Mouse (Mus musculus) layer of hippocampus, adult 9-10 months (tissue): Measurements from ENCODE around the gene Nmt2.

Source experiments
- DNase-seq: peaks from one replicate; pipeline ENCODE4 v3.0.0; 2022; ENCODE audit warnings: low spot score

Nmt2 gene

DNA sequence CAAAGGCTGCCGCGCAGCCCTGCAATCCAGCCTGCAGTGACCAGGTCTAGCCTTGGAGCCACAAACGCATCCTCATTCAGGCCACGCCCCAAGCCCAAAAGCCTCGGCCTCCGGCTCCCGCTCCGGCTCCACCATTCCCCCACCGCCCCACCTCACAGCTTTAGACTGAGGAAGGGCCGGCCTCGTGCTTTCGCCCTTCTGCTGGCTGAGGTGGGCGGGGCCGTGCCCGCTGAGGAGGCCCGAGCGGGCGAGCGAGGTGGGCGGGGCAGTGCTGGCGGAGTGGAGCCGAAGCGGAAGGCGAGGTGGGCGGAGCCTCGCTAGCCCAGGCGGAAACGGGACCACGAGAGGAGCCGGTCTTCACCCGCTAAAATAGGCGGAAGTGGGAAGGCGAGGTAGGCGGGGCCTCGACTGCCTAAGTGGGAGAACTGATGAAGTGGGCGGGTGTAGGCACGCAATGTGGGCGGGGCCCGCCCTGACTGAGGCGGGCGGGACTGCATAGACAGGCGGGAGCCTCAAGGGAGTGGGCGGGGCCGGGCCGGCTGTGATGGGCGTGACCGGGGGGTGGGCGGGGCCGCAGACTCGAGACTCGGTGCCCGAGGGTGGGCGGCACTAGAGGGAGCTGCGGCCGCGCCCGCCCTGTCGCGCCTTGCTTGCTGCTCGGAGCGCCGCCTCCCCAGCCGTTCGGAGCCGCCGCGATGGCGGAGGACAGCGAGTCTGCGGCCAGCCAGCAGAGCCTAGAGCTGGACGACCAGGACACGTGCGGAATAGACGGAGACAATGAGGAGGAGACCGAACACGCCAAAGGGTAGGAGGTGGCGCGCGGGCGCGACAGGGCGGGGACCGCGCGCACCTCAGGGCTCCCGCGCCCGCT lies at the start of gene Nmt2:
Gene Nmt2 (plus strand): TSS at position 611 of the 871 bp plus-strand sequence.
- peak; percentile 97 for DNase-seq

DNA sequence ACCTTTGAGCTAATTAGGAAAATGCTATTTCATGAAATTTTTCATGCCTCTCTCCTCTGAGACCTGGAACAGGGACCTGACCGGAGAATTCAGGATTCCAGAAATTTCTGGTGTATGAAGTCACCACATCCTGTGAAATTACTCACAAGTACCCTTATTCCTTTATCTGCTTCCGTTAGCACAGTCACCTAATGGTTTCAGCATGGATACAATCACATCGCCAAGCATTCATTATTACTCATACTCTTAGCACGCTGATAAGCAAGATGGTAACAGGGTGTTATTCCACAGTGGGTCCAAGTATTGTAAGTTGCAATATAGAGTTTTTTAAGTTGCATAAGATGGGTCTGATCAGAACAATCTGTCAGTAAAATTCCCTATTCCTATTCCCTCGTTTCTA lies 44.8 kb upstream of the Nmt2 start:
- DNase-seq = no peak

DNA sequence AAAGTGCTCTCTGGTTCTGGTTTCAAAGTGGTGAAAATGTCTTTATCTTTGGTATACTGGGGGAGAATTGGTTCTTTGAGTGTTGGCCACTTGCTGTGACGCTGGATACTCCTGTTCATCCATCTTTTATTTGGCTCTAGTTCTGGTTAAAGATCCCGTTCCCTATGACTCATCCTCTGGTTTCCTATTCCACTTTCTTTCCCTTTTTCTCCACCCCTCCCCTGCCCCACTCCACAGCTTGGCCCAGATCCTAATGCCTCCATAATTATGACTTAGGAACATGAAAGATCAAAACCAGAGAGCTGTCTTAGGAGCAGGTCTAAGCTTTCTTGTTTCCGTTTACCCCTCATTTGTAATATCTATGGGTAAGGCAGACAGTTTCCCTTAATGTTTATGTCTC lies 39.8 kb upstream of the Nmt2 start:
- DNase-seq = no peak

GRCm38 (mm10) chr2:3251309-3251708 lies 32.7 kb upstream of the Nmt2 start:
- DNase-seq = no peak

DNA sequence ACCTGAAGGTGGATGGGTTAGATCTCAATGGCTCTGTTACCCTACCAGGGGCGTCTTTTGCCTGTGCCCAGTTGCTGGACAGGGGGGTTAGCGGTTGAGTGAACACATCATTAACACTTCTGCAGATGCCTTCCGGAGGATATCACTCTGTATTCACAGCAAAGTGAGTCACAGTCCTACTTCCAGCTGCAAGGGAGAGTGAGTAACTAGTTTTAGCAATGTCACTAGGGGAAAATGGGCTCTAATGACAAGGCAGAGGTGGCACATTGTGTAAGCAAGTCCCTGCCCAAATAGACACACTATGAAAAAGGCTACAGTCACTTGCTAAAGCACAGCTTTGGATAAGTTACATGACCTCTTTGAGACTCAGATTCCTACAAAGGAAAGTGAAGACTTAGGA lies 17.5 kb upstream of the Nmt2 start:
- DNase-seq = no peak

- no peak for DNase-seq
Measured at GRCm38 (mm10) chr2:3267879-3268278, 16.1 kb upstream of the Nmt2 start.

DNA sequence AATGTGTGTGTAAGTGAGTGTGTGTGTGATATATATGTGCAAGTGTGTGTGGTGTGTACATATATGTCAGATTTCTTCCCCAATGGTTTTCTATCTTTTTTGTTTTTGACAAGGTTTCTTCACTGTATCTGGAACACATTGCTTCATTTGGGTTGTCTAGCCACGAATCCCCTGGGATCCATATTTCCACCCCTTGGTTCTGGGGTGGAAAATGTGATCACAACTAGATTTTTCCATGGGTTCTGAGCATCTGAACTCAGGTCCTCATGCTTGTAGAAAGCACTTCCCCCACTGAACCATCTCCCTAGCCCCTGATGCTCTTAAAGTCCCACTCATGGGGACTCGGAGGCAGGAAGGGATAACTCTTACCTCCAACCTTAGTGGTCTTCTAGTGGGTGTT lies 10.7 kb upstream of the Nmt2 start:
- no peak for DNase-seq

DNA sequence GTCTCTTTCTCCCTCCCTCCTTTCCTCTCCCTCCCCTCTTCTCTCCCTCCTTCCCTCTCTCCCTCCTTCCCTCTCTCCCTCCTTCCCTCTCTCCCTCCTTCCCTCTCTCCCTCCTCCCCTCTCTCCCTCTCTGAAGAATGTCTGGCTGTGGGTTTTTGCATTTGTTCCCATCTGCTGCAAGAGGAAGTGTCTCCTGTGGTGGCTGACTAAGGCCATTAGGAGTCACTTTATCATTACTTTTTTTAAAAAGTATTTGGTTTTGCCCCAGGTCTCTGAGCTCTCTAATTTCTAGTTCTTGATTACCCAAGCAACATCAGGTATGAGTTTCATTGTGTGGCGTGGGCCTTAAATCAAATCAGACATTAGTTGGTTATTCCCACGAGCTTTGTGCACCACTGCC lies 7.9 kb upstream of the Nmt2 start:
- DNase-seq = no peak

DNA sequence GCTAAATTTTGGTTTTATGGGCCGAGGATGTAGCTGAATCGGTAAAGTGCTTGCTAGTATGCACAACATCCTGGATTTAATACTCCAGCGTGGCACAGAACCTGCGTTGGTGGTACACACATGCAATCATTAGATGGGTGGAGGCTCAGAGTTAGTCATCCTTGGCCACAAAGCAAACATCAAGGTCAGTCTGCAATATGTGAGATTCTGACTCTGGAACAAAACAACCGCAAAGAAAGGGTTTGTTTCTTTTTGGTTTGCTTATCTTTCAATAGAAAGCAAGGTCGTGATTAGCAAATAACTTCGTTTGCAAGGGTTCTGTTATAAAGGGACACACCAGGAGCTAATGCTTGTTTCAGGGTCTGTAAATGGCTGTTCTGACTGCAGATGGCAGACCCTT lies 6.5 kb upstream of the Nmt2 start:
- DNase-seq = no peak

DNA sequence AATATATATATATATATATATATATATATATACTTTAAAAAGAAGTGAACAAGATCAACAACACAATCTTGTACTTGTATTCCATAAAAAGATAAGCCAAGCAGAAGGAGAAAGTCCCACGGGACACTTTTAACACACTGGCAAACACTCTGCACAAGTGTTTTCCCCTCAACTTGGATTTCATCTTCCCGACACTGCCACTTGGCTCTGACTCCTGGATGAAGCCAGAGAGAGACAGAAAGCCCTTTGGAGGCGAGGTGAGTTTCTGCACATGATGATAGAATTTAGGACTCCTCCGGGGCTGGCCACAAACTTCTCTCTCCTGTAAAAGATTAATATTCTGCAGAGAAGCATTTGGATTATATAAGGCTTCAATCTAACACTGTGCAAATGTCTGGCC lies 2.7 kb upstream of the Nmt2 start:
- DNase-seq = no peak

GRCm38 (mm10) chr2:3282866-3283601 lies 978 bp upstream of the Nmt2 start:
- DNase-seq = no peak

DNA sequence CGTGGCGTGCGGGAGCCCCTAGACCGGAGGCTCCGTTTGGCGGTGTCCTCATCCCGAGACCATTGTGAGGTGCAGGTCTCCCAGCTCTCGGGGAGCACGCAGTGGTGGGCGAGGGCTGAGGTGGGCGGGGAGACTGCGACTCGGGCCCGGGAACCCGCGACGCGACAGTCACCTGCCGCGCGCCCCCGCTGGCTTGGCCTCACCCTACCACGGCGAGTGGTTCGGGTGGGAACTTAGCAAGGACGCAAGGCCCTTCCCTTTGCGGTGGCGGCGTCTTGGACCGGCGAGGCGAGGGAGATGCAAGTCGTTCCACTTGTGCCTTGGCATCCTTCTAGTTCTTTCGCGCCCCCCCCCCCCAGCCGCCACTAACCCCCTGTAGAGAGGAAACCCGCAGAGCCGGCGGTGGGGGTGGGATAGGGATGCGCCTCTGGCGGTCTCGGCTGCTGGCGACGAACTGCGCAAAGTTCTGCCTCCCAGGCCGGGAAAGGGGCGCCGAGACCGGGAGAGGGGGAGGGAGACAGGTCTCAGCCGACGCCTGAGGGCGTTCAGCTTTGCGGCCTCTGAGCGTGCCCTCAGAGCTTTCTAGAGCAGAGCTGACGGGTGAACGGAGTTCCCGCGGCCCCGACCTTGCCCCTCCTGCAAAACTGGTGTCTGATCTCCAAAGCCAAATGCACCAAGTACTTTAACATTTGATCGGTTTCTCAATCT lies 615 bp downstream of the Nmt2 start:
- no peak for DNase-seq

DNA sequence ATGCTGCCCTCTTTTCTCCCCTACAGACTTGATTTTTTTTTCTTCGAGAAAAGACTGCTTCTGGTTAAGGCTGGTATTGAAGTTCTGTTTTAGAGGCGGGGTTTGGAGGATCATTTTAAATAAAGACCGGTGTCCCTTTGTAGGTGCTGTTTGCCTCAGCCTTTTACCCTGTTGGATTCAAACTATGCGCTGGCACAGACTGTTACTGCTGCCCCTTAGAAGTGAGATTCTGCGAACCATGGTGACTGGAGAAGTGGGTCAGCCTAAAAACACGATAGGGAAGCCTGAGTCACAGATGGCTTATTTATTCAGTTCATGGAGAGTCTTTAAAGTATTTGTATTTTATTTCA lies 1.1 kb downstream of the Nmt2 start:
- DNase-seq = no peak

GRCm38 (mm10) chr2:3285709-3286108 lies 1.7 kb downstream of the Nmt2 start:
- DNase-seq = no peak

GRCm38 (mm10) chr2:3286243-3286642 lies 2.2 kb downstream of the Nmt2 start:
- no peak for DNase-seq

DNA sequence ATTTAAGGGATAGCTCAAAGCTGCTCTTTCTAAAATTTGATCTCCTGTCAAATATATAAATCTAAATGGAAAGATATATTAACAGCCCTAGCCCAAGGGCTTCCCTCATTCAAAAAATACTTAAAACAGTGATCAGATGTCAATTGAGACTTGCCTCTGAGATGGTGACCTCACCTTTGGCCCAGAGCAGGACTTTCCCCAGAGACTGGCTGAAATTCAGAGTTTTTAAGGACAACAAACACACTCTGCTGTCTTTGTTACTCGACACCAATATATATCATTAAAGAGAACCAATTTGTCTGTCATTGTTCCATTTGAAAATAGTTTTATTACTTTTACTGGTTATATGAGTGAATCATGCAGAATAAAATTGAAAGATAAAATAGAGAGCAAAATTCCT lies 5.6 kb downstream of the Nmt2 start:
- DNase-seq = no peak

DNA sequence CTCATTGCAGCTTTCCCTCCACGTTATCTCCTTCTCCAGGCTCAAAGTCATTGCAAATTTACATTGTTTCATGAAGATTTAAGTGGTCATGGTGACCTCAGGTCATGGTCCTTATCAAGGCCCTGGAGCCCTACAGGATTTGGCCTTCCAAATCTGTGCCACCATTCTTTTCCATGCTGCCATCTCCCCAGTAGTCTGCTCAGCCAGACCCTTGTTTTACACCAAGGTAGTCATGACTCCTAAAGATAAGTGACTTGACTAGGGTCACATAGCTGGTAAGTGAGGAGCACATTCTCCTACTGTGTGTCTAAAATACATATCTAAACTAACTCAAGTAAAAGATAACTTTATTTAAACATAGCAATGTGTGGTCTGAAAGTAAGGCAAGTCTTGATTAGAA lies 8.2 kb downstream of the Nmt2 start:
- DNase-seq = no peak

DNA sequence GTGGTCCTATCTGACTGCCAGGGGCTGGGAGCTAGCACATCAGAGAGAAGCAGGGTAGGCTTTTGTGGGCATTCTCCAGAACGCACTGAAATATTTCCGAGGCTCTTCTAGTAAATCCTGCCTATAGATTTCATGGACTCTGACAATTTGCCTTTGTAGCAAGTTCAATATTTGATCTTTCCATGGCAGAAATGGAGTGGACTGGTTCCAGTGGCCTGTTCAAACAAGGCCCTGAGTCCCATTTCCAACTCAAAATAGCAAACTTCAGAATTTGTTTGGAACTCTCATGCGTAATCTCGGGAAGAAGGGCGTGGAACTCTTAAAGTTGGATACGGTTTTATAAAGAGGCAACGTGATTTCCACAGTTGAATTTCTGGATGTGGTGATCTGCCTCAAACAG lies 11.8 kb downstream of the Nmt2 start:
- DNase-seq = no peak

DNA sequence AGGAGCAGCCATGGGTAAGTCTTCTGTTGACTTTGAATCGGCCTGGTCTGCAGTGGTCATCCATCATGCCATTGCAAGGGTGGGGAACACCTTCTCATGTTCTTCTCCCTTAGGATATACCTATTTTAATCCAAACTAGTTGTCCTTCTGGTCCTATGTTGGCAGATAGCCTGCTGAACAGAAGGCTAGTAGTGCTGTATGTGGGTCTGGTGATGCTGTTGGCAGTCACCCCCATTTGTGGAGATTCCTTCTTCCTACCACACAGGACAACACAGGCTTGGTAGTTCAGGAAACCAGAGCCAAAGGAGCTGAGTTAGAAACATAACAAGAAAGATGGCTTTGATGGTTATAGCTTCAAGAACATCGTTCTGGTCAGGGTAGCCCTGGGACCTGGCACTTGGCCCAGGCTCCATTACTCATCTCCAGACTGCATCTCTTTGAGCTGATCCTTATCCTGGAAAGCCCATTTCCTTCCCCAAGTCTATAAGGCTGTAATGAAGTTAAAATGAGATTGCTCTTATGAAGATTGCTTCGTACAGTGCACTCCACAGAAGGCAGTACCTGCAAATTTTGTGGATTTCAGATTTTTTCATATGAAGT lies 21.5 kb downstream of the Nmt2 start:
- DNase-seq = no peak

GRCm38 (mm10) chr2:3323132-3323531 lies 39.1 kb downstream of the Nmt2 start:
- no peak for DNase-seq

GRCm38 (mm10) chr2:3324381-3325130 lies 40.5 kb downstream of the Nmt2 start:
- DNase-seq = no peak

DNA sequence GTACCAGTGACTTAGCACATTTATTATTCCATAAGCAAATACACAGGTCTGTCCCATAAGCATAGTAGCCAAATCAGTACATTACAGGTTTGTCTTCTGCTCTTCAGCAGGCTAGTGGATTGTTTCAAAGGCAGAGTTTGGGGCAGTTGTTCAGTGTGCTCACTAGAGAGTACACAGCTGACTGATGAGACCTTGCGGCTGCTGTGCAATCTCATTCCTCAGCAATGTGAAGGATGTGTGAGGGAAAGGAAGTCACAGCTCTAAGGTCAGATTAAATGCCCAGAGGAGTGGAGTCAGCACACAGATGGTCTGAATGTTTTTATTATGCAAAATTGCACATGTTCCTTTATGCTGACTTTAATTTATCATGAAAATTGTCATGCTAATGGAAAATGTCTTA lies 42.5 kb downstream of the Nmt2 start:
- no peak for DNase-seq
